Mouse (Mus musculus) erythroblast, embryonic 14.5 days (primary cell): ENCODE data around the gene Nudt22.

Source experiments
- GATA1 ChIP-seq: IDR thresholded peaks from 2 replicates; pipeline ENCODE4 v1.6.1; 2012; ENCODE audit warnings: low read length, inconsistent platforms, mixed read lengths
- TAL1 ChIP-seq: IDR thresholded peaks from 3 replicates; pipeline ENCODE4 v1.6.1; 2012; ENCODE audit warnings: low read length, inconsistent platforms, mixed read lengths

DNA sequence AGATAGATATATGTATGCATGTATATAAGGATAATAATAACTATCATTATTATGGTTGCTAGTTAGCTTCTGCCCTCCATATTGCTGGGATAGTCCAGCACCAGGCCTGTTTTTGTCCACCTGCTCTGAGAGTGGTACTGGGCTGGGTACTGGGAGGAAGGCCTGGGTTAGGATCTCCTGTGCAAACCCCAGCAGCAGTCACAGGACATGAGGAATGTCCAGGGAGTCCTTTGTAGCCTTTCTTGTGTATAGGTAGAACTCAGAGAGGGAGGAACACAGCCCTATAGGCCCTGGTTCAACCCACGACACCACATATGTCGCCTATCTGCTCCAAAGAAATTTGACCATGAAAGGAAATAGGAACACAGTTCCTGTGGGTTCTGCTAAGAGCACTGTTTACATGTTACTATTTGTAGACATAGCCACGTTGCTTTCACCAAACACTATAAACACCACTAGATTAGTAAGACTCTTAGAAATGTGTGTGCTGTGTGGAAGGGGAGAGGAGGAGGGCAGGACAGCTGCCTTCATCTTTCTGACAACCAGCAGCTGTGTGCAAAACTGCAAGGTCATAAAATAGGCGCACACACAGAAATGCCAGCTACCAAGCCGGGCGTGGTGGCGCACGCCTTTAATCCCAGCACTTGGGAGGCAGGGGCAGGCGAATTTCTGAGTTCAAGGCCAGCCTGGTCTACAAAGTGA is 11.1 kb upstream of the Nudt22 start:
- TF ChIP-seq GATA1: no peak
- TF ChIP-seq TAL1: no peak
